Mouse (Mus musculus) kidney, adult 9 months (tissue): Measurements from ENCODE around the gene Galnt6.
"Not testable (repeated sequence)": the region's sequence is repeated elsewhere in the genome, so short reads cannot be mapped to it uniquely, and the experiment has no call there.

Source experiments
- DNase-seq: peaks from one replicate; pipeline ENCODE4 v3.0.0; 2022

The Galnt6 gene

DNA sequence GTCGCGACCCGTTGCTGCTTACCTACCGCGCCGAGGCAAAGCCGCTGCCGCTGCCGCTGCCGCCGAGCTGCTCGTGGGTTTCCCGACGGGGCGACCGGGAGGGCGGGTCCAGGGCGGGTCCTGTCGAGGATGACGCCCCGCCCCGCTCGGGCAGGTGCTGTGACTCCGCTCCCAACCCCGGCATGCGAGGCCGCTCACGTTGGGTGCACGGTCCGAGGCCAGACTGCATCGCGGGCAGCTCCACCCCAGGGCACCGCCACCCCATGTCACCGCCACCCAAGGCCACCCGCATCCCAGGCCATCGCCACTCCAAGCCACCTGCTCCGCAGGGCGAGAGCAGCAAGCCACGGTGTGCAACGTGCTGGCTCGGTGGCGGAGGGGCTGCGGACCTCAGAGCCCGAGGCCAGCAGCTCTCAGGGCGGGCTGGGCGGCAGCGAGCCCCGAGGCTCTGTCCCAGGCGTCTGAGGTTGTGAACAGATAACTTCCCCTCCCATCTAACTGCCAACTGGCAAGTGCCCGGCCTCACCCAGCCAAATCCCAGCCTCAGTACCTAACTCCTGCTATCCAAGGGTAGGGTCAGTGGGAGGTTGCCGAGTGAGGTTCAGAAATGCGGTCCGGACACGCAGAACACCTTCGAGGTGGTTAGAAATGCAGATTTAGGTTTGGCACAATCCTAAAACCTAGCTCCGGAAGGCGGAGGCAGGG lies at the start of gene Galnt6:
Gene Galnt6, minus strand, starts transcription at position 96 of the 705 bp plus-strand sequence.
- no peak for DNase-seq

DNA sequence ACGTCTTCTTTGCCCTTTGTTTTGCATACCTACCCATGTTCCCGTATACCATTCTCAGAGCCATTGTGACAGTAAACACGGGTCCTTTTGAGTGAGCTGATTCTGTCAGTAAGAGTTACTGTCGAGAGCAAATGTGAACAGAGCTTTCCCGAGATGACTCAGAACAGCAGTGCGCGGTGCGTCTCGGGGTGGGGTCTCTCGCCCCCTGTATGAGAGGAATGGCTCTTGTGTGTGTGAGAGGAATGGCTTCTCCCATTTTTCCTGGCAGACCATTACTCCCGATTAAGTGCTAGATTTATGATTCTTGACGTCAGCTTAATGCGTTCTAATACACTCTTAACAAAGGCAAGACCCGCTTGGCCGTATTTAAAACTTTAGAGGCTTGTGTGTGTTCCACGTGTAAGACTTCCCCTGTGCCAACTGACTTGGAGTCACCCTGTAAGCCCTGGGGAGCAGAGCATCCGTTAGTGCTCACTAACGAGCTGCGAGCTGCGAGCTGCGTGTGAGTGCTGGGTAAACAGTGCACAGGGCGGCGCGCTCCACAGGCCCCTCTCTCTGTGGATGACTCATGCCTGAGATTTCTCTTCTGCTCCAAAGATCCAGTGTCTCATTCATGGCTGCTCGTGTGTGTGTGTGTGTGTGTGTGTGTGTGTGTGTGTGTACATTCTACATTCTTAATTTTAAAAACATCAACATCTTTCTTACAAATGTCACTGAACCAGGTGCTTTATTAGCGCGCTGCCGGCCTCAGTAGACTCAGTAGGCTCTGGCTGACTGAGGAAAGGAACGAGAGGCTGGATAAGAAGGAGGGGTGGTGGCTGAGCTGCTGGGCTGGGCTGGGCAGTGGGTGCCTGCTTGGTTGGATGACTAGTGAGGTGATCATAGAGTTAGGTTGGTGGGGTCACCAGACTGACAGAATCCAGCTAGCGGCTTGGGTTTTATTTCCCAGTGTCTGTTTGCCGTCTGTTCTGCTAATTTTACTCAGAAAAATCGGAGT lies 48.1 kb upstream of the Galnt6 start:
- DNase-seq: no peak

DNA sequence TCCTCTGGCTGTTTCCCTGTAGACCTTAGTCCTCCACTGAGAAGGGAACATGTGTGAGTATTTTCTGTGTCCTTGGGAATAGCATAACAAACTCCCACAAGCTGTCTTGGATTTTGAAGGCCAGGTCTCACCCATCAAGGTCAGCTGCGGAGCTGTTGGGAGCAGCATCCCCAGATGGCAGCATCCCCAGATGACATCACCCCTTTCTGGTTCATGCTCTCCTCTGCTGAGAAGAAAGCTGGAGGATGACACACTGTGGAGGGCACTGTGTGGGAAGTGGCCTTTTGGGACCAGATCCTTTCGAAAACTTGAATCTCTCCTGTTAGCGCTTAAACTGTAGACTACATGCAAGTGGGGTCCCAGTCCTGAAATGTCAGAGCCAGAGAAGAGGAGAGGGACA lies 47.2 kb upstream of the Galnt6 start:
- DNase-seq: no peak

DNA sequence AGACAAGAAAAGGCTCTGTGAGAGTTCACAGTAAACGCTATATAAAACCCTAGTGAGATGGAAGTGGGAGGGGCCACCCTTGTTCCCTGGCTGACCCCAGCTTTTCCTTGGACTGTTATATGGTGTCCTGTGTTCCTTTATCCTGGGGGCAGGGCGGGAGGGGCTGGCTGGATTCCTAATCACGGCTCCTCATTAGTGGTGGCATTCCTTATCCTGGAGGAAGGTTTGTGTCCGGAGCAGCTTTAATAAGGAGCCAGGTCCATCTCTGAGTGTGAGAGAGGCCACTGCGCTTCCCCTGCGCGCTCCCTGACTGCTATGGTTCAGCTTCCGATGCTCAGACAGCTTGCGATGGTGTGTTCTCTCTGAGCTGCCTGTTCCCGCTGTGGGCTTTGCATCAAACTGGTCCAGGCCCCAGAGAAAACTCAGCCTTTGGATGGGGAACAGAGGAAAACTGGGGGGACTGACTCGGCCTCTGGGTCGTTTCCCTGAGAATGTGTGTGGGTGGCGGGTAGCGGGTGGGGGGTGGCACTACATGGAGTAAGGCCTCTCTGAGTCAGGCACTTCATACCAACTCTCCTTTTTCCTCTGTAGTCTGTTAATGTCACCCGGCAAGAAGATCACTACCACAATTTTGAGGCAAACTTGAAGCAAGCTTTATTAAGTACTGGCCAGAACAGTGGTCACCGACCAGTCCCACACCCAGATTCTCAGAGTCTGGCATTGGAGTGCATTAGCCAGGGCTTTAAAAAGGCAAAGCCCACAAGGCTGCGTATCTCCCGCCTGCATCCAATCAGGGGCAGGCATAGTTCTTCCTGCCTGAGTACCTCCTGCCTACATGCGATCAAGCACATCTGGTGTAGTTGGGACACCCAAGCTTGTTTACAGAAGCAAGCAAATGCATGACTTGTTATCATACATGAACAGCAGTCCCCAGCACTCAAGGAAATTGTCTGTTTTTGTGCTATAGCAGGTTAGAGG lies 46.3 kb upstream of the Galnt6 start:
- DNase-seq: no peak

DNA sequence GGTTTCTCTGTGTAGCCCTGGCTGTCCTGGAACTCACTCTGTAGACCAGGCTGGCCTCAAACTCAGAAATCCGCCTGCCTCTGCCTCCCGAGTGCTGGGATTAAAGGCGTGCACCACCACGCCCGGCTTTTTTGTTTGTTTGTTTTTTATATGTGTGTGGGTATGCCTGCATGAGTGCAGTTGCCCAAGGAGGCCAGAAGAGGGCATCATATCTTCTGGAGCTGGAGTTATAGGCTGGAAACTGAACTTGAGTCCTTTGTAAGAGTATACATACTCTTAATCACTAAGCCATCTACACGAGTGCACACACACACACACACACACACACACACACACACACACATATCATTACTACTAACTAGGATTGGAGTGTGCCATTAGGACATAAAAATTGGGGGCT lies 44.7 kb upstream of the Galnt6 start:
- DNase-seq: not testable (repeated sequence)

DNA sequence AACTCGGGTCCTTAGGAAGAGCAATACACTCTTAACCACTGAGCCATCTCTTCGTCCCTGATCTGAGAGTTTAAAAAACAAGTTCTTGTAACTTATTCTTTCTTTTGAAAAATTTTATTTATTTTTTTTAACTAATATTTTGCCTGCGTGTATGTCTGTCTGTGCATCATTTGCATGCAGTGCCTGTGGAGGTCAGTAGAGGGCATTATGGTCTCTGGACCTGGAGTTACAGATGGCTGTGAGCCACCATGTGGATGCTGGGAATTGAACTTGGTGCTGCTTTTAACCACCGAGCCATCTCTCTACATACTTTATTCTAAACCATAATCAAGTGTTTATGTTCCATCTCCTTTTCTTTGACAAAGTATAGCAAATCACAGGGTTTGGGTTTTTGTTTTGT lies 43.5 kb upstream of the Galnt6 start:
- no peak for DNase-seq

DNA sequence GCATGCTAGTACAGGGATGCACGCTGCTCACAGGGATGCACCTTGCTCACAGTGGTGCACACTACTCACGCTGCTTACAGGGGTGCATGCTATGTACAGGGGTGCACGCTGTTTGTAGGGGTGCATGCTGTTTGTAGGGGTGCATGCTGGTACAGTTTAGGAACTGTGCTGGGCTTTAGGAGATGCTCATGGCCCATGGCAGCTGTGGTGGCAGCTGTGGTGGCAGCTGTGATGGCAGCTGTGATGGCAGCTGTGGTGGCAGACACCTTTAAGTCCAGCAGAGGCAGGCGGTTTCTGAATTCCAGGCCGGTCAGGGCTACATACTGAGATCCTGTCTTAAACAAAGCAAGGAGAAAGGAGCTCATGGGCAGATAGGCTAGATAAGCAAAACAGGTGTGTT lies 41.2 kb upstream of the Galnt6 start:
- DNase-seq: no peak

DNA sequence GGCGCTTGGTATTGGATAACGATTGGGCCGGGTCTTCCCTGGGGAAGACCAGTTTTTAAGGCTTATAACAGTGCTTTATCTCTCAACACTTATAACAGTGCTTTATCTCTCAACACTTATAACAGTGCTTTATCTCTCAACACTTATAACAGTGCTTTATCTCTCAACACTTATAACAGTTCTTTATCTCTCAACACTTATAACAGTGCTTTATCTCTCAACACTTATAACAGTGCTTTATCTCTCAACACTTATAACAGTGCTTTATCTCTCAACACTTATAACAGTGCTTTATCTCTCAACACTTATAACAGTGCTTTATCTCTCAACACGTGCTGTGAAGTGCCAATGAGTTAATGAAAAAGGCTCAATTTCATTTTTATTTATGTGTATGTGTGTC lies 39.8 kb upstream of the Galnt6 start:
- not testable (repeated sequence) for DNase-seq

DNA sequence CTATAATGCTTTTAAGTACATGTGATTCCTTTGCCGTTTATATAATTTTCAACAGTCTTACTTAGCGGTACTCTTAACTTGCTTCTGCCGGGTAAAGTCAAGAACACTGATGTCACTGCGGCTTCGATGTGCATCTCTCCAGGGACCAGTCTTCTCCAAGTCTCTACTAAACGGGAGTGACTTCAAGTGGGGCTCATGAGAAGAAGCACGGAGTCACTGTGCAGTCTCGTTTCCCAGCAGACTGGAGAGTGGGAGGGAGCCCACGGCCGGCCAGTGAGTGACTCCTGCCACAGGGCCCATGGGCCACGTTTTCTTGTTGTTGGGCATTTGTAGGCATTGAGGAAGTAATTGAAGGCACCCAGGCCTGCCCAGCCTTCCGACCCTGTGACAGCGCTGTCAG lies 38.7 kb upstream of the Galnt6 start:
- no peak for DNase-seq

DNA sequence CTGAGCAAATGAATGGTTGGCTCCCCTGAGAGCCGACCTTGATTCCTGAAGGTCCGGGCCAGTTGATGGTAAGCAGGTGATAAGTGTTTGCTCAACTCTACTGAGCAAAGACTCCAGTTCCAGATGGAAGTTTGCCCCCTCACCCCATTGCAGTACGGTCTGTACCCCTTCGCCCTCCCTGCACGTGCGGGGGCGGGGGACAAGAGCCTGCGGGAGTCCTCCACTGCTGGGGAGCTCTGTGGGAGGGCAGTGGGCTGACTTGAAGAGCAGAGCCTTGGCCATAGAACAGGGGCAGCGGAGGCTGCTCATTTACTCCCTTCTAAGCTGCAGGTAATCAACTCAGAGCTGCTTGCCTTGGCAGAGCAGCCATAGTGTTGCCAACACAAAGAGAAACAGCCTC lies 37.6 kb upstream of the Galnt6 start:
- no peak for DNase-seq

DNA sequence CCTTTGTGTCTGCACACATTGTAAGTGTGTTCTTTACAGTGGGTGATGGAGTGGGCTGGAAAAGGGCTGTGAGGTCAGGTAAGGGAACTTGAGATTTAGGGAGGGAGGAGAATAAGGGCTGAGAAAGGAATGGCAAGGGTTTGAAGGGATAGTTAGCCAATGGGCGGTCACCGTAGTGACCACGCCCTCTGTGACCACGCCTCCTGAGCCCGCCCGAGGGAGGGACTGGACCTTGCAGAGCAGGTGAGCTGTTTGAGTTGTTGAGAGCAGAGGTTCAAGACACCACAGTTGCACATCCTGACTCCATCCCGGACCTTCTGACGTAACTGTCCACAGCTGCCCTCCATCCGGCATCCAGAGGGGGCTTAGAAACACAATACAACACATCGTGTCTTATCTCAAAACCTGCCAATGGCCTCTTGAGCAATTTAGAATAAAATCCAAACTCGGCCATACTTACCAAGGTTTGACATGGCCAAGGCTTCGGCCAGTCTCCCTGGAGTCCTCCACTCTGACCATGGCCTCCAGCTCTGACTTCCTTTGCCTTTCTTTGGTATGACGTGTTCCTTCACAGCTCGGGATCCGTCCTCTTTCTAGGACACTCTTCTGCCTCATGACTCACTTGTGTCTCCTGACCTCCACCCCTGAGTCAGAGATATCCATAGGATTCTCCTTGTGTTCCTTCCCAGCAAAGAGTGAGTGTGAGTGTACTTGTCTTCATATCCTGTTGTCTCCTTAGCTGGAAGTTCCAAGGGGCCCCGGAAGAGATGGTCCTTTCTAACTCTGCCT lies 35.2 kb upstream of the Galnt6 start:
- DNase-seq: no peak

DNA sequence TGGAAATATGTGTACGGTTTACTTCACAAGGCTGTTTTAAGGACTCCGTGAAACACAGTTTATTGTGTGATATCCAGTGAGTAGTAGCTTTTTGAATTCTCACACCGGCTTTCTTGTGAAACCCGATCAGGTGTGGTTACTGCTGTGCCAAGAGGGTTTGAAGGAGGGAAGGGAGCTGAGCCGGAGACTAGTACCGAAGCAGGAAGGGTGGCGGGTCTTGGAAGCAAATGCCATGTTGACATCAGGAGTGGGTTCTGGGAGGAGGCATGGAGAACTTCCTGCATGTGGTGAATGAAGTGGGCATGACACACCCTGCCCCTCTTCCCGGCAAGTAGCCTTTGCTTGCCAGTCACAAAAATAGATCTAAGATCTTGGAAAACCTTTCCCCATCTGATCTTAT lies 33.5 kb upstream of the Galnt6 start:
- no peak for DNase-seq

DNA sequence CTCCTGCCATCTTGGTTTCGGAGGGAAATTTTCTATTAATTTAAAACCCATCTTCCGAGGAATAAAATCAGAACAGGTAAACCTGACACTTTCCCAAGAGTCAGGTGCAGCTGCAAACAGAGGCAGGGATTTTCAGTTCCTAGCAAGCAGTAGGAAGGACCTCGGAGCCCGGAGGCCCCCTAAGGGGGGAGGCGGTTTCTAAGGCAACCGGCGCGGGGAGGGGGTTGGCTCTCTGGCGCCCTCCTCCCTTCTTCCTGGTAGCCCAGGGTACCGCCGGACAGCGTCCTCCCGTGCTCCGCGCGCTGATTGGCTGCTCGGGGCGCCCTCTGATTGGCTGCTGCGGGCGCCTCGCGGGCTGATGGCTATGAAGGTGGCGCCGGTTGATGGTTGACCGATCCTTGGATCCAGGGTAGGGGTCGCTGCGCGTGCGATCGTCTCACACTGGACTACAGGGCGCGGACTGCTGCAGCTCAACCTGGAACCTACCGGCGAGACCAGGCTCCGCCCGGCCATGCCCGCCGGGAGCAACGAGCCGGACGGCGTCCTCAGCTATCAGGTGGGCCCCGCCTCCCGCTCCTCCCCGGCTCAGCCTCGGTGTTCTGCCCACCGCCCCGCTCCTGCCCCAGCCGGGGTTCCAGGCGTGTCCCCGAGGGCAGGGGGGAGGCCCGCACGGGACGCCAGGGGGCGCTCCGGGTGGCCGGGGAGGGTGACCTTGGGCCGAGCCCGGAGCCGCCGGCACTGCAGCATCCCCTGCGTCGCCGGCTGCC lies 32.4 kb upstream of the Galnt6 start, which contains the start of gene Slc4a8:
Gene Slc4a8, plus strand, starts transcription at position 329 of the 767 bp plus-strand sequence.
- peak; percentile 87 for DNase-seq

DNA sequence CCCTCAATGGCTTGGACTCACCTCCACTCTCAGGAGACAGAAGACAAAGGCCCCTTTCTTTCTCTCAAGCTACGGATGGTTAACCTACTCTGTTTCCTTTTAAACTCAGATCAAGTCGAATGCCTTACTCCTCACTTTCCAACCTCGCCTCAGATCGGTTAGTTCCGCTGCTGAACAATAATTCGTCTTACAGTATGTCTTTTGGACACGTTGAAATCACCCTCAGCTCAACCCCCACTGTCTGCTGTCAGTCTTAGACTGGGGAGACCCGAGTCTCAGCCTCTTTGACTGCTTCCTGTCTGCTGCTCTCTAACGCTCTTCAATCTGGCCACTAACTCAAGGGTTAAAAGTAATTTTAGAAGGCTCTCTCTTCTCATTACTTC lies 31.9 kb upstream of the Galnt6 start:
- DNase-seq: no peak

DNA sequence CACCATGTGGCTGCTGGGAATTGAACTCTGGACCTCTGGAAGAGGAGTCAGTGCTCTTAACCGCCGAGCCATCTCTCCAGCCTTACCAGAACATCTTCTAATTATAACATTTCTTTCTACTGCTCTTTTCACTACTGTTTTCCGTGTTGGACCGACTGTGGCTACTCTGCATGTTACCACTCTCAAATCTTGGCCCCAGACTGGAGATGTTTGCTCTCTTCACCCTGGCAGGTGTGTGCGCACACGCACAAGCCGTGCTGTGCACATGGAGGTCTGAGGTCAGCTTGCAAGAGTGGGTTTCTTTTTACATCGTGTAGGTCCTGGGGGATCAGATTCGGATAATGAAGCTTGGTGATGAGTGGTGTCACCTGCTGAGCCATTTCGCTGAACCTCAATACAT lies 30.1 kb upstream of the Galnt6 start:
- DNase-seq: no peak

DNA sequence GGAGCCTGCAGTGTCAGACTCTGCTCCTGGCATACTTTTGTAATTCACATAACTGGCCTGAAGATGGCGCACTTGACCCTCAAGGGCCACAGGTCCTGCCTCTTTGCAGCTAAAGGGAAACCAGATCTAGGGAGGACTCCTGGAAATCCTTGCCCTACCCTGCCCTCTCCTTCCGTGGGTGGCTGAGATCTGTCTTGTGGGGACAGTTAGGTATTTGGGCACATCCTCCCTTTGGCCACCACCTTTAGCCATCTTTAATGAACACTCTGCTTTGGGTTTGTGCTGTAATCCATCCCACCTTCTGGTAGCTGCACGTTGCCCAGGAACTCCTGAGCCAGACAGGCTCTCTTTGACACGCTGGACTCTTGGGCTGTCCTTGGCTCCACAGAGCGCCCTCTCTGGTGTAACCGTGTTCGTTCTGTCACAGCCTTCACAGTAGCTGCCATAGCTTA lies 28.4 kb upstream of the Galnt6 start:
- peak; percentile 75 for DNase-seq

DNA sequence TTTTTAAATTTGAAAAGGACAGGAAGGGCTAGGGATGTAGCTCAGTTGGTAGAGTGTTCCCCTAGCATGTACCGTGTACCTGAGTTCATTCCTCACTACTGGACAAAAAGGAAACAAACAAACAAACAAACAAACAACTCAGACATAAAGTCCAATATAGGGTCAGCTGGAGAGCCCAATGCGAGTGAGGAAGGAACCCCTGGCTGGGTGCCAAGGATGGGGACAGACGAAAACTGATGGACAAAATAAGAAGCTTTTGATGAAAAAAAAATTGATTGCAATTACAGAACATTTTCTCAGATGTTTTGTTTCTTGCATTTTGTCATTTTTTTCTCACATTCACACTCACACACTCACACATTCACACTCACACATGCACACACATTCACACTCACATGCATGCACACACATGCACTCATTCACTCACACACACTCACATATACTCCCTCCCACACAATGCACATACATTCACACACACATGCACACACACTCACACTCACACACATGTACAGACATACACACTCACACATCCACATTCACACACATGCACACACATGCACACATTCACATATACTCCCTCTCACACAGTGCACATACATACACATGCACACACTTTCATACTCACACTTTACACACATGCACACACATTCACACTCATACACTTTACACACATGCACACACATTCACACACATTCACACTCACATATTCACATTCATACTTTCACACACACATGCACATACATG lies 26.9 kb upstream of the Galnt6 start:
- DNase-seq: no peak

DNA sequence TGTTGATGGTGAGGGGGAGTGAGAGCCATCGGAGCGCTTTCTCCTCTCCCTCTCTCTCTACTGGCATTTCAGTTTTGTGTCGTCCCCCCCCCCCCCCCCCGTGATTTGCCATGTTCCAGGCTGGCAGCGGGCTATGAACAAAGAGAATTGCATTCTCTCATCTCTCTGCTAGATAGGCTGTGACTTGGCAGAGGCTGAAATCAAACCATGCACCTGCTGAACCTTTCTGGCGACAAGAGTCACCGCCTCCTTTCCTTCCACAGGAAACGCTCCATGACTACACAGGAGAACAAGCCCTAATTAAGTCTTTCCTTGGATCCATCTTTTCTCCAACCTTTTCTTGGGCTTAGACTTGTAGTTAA lies 26.3 kb upstream of the Galnt6 start:
- no peak for DNase-seq

DNA sequence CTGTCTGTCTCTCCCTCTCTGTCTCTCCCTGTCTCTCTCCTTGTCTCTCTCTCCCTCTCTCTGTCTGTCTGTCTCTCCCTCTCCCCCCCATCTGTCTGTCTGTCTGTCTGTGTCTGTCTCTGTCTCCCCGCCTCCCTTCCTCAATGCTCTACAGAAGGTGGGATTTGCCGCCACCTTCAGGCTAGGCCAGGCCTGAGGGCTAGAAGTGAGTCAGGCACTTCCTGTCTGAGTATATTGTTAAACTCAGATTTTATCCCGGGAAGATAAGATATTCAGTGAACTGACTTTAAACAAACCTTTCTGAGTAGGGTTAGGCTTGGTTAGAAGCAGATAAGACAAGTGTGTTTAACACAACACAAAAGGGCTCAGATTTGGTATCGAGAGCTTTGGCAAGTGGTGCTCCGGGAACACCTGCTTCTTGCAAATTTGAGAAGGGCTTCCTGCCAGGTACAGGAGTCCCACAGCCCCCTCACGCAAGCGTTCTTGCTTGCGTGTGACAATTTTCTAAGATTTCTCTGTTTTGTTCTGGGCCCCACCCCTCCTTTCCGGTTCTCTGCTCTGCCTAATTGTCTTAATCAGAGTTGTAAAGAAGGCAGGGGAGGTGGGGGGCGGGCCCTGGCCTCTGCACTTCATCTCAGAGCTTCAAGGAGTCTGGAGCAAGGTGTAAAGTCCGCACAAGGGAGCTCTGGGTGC lies 25.8 kb upstream of the Galnt6 start:
- peak; percentile 73 for DNase-seq

DNA sequence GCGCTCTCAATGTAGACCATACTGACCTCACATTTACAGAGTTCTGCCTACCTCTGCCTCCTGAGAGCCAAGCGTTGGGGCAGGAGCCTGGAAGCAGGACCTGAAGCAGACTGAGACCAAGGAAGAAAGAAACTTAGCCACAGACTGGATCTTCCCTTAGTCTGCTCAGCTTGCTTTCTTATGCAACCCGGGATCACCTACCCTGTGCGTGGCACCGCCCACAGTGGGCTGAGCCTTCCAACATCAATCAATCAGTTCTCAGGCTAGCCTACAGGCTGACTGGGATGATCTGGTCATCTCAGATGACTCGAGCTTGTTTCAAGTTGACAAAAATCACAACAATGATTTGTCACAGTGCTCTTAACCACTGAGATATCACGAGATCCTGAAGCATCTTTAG lies 24.9 kb upstream of the Galnt6 start:
- no peak for DNase-seq
